10 mouse cellular contexts compared by ENCODE assay signal in the genomic region with DNA sequence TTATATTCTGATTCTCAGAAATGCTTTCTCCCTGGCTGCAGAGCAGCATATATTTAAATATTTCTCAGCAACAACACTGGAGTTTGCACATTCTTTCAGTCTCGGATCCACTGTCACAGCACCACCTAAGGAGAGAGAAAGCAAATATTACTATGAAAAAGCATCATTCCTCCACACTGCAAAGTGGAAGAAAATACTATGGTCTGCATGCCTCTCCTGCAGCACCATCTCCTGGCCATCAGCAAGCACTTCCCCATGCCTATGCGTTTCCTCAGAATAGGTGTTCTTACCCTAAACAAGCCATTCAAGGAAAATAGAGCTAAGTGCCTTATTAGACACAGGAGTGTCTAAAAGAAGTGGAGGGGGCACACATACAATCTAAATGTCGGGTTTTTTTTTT.
DNase-seq lines count a peak whose midpoint lies in the region; ATAC-seq lines count a peak whose summit lies in the region.
"Had no signal": no experiment of that assay in that cellular context is flagged by ENCODE, and none has a peak within 500 bp of the region (broad histone marks: within the 10 kb centered on the region; RNA-seq: fewer than 3 reads in every experiment).

No protein-coding gene starts in this region.

- no peak for DNase-seq in forebrain, embryonic 11.5 days (ENCODE audit: low spot score)
- DNase-seq in 3T3-L1 (ENCODE audit: low read depth, low spot score), result peak; percentile 62
- DNase-seq in cerebellum, adult 11-12 months, result peak; percentile 10

- H3K36me3 ChIP-seq in forebrain, embryonic 13.5 days (ENCODE audit: poor library complexity, severe bottlenecking), result no peaks in the 10 kb centered on the region
- no peaks in the 10 kb centered on the region for H3K36me3 ChIP-seq in forebrain, embryonic 11.5 days (ENCODE audit: control insufficient read depth, insufficient read depth, low read length)
- H3K36me3 ChIP-seq in hindbrain, embryonic 15.5 days, result no peaks in the 10 kb centered on the region
- no peaks in the 10 kb centered on the region for H3K36me3 ChIP-seq in midbrain, embryonic 16.5 days (ENCODE audit: control insufficient read depth, insufficient read depth, low read length)
- H3K36me3 ChIP-seq: G1E had no signal

- WGBS in forebrain, embryonic 13.5 days, result 50% methylated on average over 3 of the region's 3 CpGs
- WGBS in forebrain, embryonic 11.5 days, result 56% methylated on average over 3 of the region's 3 CpGs
- 46% methylated on average over 3 of the region's 3 CpGs for WGBS in hindbrain, embryonic 15.5 days
- 46% methylated on average over 3 of the region's 3 CpGs for WGBS in midbrain, embryonic 16.5 days

- no peaks in the 10 kb centered on the region for H3K27me3 ChIP-seq in forebrain, embryonic 13.5 days
- H3K27me3 ChIP-seq in forebrain, embryonic 11.5 days (ENCODE audit: control insufficient read depth, insufficient read depth, low read length), result no peaks in the 10 kb centered on the region
- H3K27me3 ChIP-seq in hindbrain, embryonic 15.5 days, result no peaks in the 10 kb centered on the region
- no peaks in the 10 kb centered on the region for H3K27me3 ChIP-seq in midbrain, embryonic 16.5 days (ENCODE audit: control insufficient read depth, insufficient read depth, low read depth, low read length)

- no peak overlapping the region for H3K4me2 ChIP-seq in forebrain, embryonic 13.5 days
- H3K4me2 ChIP-seq in forebrain, embryonic 11.5 days (ENCODE audit: low read depth, low read length, severe bottlenecking), result no peak overlapping the region
- H3K4me2 ChIP-seq in hindbrain, embryonic 15.5 days, result no peak overlapping the region
- H3K4me2 ChIP-seq in midbrain, embryonic 16.5 days (ENCODE audit: low read length), result no peak overlapping the region

- no peak overlapping the region for H3K9ac ChIP-seq in forebrain, embryonic 13.5 days
- H3K9ac ChIP-seq in forebrain, embryonic 11.5 days (ENCODE audit: low read length), result no peak overlapping the region
- no peak overlapping the region for H3K9ac ChIP-seq in hindbrain, embryonic 15.5 days
- H3K9ac ChIP-seq in midbrain, embryonic 16.5 days (ENCODE audit: low read depth, low read length), result no peak overlapping the region

- no peak overlapping the region for H3K4me3 ChIP-seq in forebrain, embryonic 13.5 days
- no peak overlapping the region for H3K4me3 ChIP-seq in forebrain, embryonic 11.5 days (ENCODE audit: low read depth, low read length)
- H3K4me3 ChIP-seq in hindbrain, embryonic 15.5 days, result no peak overlapping the region
- H3K4me3 ChIP-seq in midbrain, embryonic 16.5 days (ENCODE audit: low read depth, low read length), result no peak overlapping the region
- H3K4me3 ChIP-seq: myocyte had no signal

- peak; percentile 77; the same call in 1 of the 2 replicates for ATAC-seq in forebrain, embryonic 13.5 days
- ATAC-seq in forebrain, embryonic 11.5 days (replicated peaks; ENCODE audit: low FRiP score), result no peak
- peak; percentile 91; the same call in 1 of the 2 replicates for ATAC-seq in hindbrain, embryonic 15.5 days (ENCODE audit: low FRiP score, low read depth)
- peak; percentile 96 for ATAC-seq in midbrain, embryonic 16.5 days
- no peak for ATAC-seq in granulocyte monocyte progenitor cell, adult 5-6 weeks (replicated peaks; ENCODE audit: poor library complexity, severe bottlenecking)
- ATAC-seq in erythroblast, adult 5-6 weeks (replicated peaks; ENCODE audit: low FRiP score, poor library complexity, severe bottlenecking), result no peak

- no peak overlapping the region for H3K27ac ChIP-seq in forebrain, embryonic 13.5 days
- no peak overlapping the region for H3K27ac ChIP-seq in forebrain, embryonic 11.5 days (ENCODE audit: low read depth, low read length)
- no peak overlapping the region for H3K27ac ChIP-seq in hindbrain, embryonic 15.5 days (replicated peaks)
- no peak overlapping the region for H3K27ac ChIP-seq in midbrain, embryonic 16.5 days (ENCODE audit: low read length)

- no peaks in the 10 kb centered on the region for H3K4me1 ChIP-seq in forebrain, embryonic 13.5 days
- H3K4me1 ChIP-seq in forebrain, embryonic 11.5 days (replicated peaks; ENCODE audit: control insufficient read depth, insufficient read depth, low read length), result no peaks in the 10 kb centered on the region
- no peaks in the 10 kb centered on the region for H3K4me1 ChIP-seq in hindbrain, embryonic 15.5 days (replicated peaks)
- no peaks in the 10 kb centered on the region for H3K4me1 ChIP-seq in midbrain, embryonic 16.5 days (ENCODE audit: control insufficient read depth, insufficient read depth, low read length)

- no peaks in the 10 kb centered on the region for H3K9me3 ChIP-seq in forebrain, embryonic 13.5 days (replicated peaks)
- no peaks in the 10 kb centered on the region for H3K9me3 ChIP-seq in forebrain, embryonic 11.5 days (ENCODE audit: control insufficient read depth, low read length)
- H3K9me3 ChIP-seq in hindbrain, embryonic 15.5 days, result no peaks in the 10 kb centered on the region
- H3K9me3 ChIP-seq in midbrain, embryonic 16.5 days (replicated peaks; ENCODE audit: control insufficient read depth, low read length, poor library complexity, severe bottlenecking), result no peaks in the 10 kb centered on the region
- H3K9me3 ChIP-seq: G1E had no signal

Comparison
In these comparisons a context has a peak if more than half of its experiments do, and no peak if none do; other contexts are left out.
1. ATAC-seq: peak in forebrain, embryonic 13.5 days (single experiment), hindbrain, embryonic 15.5 days (single experiment) and midbrain, embryonic 16.5 days (single experiment); none in forebrain, embryonic 11.5 days (single experiment), granulocyte monocyte progenitor cell, adult 5-6 weeks (single experiment) and erythroblast, adult 5-6 weeks (single experiment).